Mouse (Mus musculus) forelimb bud, embryonic 11.5 days (tissue): ENCODE results near the gene Urb2.
"Not testable (repeated sequence)": the region's sequence is repeated elsewhere in the genome, so short reads cannot be mapped to it uniquely, and the experiment has no call there.

Experiments used
- DNase-seq: peaks from one replicate; pipeline ENCODE4 v3.0.0-alpha.2; 2012; ENCODE audit warnings: low read depth, low spot score

Gene Urb2

DNA sequence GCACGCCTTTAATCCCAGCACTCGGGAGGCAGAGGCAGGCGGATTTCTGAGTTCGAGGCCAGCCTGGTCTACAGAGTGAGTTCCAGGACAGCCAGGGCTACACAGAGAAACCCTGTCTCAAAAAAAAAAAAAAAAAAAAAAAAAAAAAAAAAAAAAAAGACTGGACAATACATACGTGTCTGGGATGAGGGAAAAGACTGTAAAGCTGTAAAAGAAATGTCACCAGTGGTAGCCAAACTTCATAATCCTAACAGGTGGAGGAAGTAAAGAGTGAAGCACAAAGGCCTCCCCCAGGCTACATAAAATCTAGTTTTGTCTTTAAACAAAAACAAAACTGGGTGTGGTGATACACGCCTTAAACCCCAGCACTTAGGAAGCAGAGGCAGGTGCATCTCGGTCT, 7.0 kb upstream of the Urb2 start:
- not testable (repeated sequence) for DNase-seq

DNA sequence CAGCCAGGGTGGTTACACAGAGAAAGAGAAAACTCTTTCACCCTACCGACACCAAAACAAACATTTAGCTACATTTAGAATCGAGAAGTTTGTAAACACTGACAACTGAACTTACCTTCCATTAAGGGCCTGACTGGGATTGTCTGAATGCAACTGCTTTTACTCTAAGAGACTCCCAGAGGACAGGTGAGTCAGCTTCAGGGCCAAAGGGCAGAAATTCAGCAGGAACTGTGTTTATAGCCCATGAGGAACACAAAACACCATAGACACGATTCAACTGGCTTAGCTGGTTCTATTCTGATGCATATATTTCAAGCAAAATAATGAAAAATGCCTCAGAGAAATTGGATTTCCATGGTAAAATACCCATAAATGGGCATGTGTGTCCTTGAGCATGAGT, 6.6 kb upstream of the Urb2 start:
- DNase-seq = no peak

DNA sequence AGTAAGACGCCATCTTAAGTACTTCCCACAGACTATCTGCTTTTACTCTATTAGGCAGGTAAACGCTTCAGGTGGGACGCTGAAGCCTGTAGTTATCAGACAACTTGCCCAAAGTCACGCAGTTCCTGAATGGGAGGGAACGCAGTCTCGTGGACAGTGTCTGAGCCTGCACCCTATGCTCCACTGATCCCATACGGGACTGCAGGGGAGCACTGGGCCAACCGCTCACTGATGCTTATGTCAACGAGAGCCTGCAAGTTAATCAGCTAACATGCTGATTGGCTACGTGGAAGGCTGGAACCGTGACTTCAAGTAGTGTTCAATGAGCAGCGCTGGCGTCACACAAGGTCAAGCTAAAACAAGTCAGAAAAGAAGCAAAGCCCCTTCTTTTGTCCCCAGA, 1.5 kb upstream of the Urb2 start:
- DNase-seq = peak; percentile 12

DNA sequence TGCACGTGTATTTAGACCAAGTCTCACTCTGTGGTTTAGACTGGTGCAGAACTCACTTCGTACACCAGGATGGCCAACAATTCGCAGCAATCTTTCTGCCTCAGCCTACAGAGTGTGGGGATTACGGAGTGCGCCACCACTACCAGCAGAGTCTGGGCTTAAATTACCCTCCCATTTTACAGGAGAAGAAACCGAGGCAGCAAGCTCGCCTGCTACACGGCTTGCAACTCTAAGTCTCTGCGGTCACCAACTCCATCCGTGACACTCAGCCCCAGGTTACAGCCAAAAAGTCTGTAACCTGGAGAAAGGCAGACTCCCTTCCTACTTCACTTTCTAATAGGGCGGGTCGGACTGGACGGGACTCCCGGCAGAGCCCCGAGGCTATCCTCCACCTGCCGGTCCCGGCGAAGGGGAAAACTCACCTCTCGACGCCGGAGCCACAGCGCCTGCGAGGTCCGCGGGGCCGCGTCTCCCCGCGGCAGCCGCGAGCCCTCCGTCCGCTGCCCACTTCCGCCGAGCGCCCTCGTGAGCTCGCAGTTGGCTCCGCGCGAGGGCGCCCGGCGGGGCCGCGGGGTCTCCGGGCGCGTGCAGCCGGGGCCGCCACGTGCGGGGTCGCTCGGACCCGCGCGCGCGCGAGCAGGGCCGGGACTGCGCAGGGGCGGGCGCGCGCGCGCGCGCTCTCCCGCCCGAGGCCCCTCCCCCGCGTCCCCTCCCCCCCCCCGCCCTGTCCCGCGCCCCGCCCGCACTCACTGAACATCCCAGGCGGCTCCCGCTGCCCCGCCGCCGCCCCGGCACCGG, 670 bp upstream of the Urb2 start:
- DNase-seq = peak; percentile 75

DNA sequence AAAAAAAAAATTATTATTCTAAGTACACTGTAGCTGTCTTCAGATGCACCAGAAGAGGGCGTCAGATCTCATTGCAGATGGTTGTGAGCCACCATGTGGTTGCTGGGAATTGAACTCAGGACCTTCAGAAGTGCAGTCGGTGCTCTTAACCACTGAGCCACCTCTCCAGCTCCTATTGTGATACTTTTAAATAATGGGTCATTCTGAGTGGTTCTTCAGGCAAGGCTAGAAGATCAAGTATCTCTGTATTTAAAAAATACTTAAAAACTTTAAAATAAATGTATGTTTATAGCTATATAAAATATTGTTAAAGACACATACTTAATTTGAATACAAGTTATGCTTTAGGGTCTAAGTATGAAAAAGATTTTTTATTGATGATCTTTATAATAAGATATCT, 5.0 kb downstream of the Urb2 start:
- not testable (repeated sequence) for DNase-seq

DNA sequence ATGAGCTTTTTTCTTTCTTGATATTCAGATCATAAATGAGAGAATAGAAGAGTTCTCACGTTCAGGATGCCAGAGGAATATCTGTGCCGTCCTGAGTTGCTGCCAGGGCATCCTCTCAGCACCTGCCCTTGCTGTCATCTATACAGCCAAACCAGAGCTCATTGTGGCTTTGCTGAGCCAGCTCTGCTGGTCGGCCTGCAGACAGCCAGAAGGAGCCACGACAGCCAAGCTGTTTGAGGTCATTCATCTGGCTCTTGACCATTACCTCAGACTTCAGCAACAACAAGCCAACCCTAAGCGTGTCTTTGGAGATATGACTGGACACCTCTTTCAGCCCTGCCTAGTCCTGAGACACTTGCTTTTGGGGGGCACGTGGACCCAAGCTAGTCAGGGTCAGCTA, 6.5 kb downstream of the Urb2 start:
- DNase-seq = no peak

DNA sequence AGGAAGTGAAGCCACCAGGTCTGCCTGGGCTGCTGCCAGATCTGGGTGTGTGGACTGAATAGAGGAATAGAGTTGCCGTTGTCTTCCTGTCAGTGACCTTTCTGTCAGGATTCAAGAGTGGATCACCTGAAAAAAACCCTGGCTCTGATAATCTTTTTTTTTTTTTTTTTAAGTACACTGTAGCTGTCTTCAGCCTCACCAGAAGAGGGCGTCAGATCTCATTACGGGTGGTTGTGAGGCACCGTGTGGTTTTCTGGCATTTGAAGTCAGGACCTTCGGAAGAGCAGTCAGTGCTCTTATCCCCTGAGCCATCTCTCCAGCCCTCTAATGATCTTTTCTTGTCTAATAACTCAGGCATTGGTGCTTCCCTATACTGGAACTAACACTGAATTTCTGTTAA, 12.1 kb downstream of the Urb2 start:
- DNase-seq = no peak

DNA sequence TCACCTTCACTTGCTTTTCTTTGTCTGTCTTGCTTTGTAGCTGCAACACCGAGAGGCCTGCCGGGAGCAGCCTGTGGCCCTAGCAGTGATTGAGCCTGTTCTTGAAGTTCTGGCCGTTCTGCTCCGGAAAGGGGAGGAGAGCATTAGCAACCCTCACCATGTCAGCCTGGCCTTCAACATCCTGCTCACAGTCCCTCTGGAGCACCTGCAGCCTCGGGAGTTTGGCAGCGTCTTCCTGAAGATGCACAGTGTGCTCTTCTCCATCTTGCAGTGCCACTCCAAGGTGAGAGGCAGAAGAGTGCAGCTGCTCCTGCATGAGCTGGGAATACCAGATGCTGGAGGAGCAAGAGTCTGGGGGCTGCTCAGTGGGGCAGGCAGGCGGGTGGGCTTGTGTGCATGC, 16.8 kb downstream of the Urb2 start:
- no peak for DNase-seq

DNA sequence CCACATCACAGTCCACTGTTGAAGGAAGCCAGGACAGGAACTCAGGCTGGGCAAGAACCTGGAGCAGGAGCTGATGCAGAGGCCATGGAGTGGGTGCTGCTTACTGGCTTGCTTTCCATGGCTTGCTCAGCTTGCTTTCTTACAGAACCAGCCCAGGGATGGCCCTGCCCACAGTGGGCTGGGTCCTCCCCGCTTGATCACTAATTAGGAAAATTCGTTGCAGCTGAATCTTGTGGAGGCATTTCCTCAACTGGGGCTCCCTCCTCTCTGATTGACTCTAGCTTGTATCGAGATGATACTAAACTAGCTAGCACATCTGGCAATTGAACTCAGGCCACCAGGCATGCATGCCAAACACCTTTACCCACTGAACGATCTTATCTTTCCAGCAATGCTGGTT, 18.0 kb downstream of the Urb2 start:
- DNase-seq = no peak

DNA sequence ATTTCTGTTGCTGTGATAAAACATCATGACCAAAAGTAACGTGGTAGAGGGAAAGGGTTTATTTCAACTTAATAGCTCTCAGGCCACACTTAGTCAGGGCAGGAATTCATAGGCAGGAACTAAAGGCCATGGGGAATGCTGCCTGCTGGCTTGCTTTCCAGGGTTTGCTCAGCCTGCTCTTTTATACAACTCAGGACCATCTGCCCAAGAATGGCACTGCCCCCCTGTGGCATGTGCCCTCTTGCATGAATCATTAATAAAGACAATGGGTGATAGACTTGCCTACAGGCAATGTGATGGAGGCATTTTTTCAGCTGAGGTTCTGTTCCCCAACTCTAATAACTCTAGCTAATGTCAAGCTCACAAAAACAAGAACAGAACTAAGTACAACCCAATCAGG, 20.9 kb downstream of the Urb2 start:
- no peak for DNase-seq

DNA sequence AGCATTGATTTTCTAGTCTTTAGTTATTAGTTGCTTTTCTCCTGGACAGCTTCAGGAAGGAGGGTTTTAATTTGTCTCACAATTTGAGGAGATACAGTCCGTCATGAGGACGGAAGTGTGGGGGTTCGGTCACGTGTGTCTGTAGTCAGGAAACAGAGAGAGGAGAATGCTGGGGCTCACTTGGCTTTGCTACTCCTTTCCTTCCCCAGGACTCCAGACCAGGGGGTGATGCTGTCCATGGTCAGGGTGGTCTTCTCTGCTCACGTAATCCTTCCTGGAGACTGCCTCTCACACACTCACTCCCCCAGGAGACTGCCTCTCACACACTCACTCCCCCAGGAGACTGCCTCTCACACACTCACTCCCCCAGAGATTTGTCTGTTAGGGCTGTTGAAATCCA, 23.1 kb downstream of the Urb2 start:
- no peak for DNase-seq

DNA sequence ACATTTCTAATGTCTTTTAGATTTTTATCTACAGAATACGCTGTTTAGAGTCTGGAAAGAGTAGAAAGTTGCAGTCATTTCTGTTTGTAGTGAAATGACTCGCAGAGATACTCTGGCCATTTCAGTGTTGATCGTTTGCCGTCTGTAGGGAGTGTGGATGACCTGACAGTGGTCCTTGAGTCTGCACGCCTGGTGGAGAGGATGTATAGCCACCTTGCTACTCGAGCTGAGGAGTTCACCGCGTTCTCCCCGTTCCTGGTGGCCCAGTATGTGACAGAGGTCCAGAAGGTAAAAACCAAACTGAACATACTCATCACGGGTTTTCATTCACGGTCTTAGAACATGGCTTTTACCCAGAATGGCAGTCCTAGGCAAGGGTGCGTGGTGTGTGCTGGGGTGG, 23.6 kb downstream of the Urb2 start:
- DNase-seq = no peak

DNA sequence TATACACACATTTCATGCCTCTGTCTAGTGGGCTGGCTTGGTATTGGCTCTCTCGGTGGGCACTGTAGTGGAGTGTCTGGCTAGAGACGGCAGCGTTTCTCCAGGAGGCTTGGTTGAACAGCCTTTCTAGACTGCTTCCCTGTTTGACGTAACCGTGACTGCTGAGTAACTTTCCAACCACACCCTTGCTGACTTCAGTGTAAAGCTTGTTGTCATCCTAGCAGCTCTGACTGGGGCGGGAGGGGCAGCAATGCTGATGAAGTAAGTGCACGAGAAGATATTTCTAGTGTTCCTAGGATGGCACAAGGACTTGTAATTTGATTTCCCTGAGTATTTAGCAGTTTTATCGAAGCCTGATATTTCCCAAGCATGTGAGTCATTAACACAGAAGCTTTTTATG, 24.5 kb downstream of the Urb2 start:
- no peak for DNase-seq

DNA sequence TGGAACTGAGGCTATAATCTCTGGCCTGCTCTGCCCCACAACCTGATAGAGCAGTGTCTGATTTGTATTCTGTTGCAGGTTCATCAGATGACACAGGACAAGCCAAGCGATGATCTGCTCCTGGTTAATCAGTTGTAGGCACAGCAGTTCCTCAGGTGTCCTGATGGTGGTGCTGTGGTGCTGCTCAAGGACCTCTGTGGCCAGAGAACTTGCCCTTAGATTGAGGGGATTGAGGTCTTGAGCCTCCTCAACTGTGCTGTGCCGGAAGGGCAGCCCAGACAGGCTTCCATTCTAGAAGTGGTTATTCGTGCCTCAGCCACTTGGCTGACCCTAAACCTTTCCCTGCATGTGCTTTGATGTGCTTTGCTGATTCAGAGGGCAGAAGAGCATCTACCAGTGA, 30.8 kb downstream of the Urb2 start:
- DNase-seq = peak; percentile 64

DNA sequence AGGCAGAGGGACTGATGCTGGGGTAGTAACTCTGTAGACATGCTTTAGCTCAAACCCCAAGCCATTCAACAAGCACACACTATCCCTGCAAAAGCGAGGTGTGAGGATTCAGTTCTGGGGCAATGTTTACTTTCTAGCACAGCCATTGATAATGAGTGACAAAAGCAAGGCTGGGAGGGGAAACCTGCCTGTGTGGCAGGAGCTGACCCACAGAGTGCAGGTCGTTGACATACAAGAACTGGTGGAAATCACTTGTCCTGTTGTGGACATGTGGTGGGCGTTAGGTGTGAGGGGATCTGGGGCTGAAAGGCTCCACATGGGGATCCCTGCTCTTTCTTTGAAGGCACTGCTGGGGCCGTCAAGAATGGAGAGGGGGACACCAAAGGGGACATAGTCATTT, 31.3 kb downstream of the Urb2 start:
- no peak for DNase-seq

DNA sequence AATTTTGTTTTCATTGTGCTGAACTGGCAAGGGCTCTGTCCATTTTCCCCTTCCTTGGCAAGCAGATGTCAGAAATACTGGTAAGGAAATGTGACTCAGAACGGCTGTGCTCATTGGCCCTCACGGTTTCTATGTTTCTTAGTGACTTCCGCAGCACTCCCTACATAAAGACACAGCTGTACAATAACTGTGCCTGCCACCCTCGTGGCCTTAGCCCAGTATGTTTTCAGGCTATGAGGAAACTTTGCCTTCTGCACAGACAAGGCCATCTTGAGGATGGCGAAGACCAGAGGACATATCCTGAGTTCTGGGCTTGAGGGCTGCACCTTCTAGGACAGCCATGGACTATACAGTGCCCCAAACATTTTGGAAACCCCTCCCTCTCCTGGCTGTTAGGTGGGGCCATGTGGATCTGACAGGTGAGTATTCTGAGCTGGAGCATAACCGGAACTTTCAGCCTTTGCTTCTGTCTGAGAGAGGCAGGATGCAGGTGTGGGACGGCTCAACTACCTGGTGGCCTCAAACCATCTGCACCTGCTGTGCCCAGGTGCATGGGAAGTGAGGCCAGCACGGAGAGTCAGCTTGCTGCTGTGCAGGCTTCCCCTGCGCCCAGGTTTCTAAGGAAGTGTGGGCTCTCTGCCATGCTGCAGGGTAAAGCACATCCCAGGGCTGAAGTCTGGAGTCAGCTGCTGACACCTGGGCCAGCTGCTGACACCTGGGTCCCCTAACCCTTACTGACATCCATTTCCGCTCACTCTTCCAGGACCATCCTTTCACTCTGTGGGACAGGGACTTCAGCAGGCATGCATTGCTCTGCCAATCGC, 35.7 kb downstream of the Urb2 start:
- DNase-seq = no peak

DNA sequence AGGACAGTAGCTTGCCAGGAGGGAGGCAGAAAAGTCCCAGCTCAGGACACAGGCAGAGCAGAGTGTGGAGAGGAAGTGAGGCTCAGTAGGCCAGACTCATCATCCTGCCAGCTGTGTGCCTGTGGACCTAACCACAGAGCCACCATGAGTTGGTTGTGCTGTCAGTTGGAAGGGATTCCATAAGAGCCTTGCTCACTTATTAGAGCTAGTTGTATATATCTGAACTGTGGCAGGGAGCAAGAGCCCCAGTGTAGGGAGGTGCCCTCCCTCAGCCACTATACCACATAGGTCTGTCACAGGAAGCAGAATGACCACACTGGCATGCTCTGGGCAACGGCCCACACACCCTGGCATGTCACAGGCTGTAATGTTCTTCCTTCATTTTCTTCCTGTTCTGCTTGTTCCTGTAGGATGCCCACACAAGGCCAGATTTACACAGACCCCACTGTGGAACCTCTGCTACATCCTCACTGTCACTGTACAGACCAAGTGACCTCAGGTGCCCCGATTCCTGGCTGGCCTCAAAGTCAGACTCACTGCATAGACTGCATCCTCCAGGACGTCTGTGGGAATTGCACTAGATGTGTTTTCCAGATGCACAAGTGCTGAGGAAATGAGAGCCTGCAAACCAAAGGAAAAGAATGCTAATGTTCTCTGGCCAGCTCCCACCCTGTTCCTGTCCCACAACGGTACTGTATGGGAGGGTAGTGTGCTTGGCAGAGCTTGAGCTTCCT, 45.2 kb downstream of the Urb2 start:
- DNase-seq = peak; percentile 31

DNA sequence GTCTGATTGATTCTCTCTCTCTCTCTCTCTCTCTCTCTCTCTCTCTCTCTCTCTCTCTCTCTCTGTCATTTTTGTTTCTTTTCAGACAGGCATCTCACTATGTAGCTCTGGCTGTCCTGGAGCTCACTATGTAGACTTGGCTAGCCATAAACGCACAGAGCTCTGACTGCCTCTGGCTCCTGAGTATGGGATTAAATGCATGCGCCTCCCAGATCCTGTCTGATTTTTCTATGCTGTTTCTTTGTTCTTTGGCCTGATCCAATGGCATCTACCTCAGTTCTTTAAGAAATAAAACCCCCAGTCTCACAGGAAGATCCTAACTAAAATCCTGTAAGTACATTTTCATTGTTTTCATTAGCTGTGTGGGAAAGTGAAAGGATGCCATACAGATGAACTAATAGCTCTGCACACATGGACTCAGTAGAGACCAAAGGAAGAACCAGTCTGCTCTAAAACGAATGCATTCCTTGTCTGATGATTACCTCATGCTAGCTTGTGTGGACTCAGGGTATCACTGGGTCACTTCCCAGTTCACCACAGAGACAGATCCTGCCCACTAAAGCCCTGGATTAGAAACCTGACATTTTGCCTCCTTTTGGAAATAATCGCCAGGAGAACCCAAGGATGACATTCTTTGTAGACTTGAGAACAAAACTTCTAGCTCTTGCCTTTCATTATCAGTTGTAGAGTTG, 45.9 kb downstream of the Urb2 start:
- DNase-seq = no peak

DNA sequence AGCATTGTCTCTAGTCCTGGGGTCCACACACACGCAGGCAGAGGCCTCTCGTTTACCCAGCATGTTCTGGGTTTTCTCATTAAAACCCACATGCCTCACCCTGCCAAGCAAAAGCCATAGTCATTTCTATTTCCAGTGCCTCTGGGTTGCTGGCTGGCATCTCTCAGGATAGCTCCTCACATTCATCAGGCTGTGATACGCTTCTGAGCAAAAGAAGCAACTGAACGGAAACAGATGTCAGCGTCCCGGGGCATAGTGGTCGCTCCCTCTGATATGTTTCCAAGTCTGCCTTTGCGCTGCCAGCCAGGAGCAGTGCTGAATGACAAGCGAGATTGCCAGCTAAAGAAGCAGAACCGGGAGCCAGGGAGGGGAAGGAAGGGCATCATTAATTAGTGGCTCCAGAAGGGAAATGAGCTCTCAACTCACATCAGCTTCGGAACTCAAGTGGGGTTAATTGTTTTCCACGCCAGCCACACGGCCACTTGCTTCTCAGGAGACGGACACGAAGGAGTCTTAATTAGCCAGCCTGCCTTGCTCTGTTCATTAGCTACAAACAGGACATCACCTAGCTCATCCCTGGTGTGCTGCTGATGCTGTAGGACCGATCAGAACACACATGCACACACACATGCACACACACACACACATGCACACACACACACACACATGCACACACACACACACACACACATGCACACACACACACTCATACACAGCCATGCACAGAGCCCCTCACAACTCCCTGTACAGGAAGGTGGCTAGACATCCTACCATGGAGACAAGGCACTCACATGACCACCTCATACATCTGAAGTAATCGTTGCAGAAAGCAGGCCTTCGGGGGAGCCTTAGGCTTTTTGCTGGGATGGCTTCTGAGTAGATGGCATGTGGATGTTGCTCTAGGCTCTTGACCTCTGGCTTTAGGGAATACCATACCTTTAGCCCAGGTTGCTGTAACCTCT, 49.3 kb downstream of the Urb2 start:
- peak; percentile 35 for DNase-seq

DNA sequence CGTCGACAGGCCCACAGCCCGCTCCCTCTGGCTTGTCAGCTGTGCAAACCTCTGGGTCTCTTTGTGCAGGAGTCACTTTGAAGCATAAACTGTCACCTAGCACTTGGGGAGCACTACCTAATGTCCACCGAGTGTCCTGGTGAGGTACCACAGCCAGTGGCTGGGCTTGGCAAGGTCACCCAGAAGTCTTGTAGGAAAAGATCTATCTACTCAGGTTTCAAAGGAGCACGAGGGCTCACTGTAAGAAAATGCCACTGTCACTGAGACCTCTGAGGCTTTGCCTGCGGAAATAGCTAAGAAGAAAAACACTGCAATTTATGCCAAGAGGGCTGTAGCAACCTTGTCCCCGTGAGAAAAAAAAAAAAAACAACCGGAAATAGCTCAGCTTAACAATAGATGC, 54.7 kb downstream of the Urb2 start:
- no peak for DNase-seq

DNA sequence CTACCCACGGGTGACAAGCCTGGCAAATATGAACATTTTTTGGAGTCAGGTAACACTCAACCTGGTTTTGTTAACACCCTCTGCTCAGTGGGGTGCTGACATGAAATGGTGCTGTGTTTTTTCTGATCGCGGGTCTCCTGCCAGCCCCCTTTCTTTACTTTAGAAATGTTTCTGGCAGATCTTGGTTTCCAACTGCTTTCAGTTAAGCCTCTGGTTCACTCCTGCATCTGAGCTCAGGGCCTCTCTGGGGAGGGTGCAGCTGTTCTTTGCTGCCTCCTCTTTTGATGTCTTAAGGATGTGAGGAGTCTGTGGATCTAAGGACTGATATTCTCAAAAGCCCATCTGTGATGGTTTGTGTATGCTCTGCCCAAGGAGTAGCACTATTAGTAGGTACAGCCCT, 55.1 kb downstream of the Urb2 start:
- DNase-seq = no peak
